In the genomic region with DNA sequence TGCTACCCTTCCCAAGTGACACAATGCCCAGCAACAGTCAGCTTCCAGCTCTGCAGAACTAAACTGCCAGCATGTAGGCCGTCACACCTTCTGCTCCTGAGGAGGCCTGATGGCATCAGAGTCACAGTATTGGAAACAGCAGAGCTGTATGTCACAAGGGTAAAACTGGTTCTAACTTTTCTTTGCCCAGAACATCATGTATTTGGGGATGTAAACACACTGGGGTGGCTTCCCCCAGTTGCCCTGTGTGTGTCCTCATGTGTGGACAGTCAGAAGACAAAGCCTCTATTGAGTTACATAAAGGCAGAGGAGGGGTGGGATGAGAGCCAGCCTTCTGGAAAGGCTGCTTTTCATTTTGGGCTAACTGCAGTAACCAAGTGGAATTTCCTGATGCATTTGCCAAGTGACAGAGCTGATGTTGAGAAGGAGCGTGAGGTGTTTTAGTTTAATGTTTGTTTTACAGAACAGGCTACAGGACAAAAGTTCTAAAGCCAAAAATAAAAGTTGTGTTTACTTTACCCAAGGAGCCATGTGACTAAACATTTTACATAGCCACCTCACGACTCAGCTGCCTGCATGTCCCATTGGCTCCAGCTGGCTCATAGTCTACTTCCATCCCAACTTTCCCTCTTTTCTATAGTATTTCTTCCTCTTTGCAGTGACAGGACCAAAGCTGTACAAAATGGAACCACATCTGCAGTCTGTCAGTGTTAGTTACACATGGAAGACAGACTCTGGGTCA, we compare ENCODE assay signal across 8 mouse cellular contexts.
DNase-seq lines count a peak whose midpoint lies in the region; ATAC-seq and TF ChIP-seq lines count a peak whose summit lies in the region.

No protein-coding gene starts in this region.

- peak overlapping the region; percentile 82 for H3K27ac ChIP-seq in left cerebral cortex, adult 2 months
- peak overlapping the region; percentile 82 for H3K27ac ChIP-seq in embryonic facial prominence, embryonic 13.5 days
- peak overlapping the region; percentile 59 to 67 for H3K27ac ChIP-seq in heart, embryonic 14.5 days (replicated peaks in 1 of 2; ENCODE audit: control insufficient read depth in 1 of 2, insufficient read depth in 1 of 2, low read depth in 2 of 2, low read length in 2 of 2)
- peak overlapping the region; percentile 83 for H3K27ac ChIP-seq in stomach, embryonic 16.5 days (ENCODE audit: low read length)

- H3K9me3 ChIP-seq in embryonic facial prominence, embryonic 13.5 days, result no peaks in the 10 kb centered on the region
- no peaks in the 10 kb centered on the region for H3K9me3 ChIP-seq in heart, embryonic 14.5 days (ENCODE audit: control insufficient read depth, low read length)
- H3K9me3 ChIP-seq in stomach, embryonic 16.5 days (replicated peaks; ENCODE audit: control insufficient read depth, low read length), result no peaks in the 10 kb centered on the region

- H3K4me2 ChIP-seq in embryonic facial prominence, embryonic 13.5 days, result no peak overlapping the region
- H3K4me2 ChIP-seq in heart, embryonic 14.5 days (ENCODE audit: low read length), result no peak overlapping the region
- no peak overlapping the region for H3K4me2 ChIP-seq in stomach, embryonic 16.5 days (ENCODE audit: low read depth, low read length)

- WGBS in embryonic facial prominence, embryonic 13.5 days, result 38% methylated on average over 3 of the region's 3 CpGs
- WGBS in heart, embryonic 14.5 days, result 61% methylated on average over 3 of the region's 3 CpGs
- WGBS in stomach, embryonic 16.5 days, result 28% methylated on average over 3 of the region's 3 CpGs

- H3K9ac ChIP-seq in embryonic facial prominence, embryonic 13.5 days, result no peak overlapping the region
- no peak overlapping the region for H3K9ac ChIP-seq in heart, embryonic 14.5 days (ENCODE audit: low read length)
- no peak overlapping the region for H3K9ac ChIP-seq in stomach, embryonic 16.5 days (ENCODE audit: low read length)

- H3K27me3 ChIP-seq in embryonic facial prominence, embryonic 13.5 days, result no peaks in the 10 kb centered on the region
- no peaks in the 10 kb centered on the region for H3K27me3 ChIP-seq in heart, embryonic 14.5 days (ENCODE audit: control insufficient read depth, insufficient read depth, low read length)
- H3K27me3 ChIP-seq in stomach, embryonic 16.5 days (ENCODE audit: control insufficient read depth, insufficient read depth, low read length), result no peaks in the 10 kb centered on the region

- ATAC-seq in embryonic facial prominence, embryonic 13.5 days (ENCODE audit: insufficient number of reproducible peaks, insufficient read depth, low FRiP score, low TSS enrichment, low read depth), result no peak
- no peak for ATAC-seq in heart, embryonic 14.5 days (ENCODE audit: insufficient number of reproducible peaks, insufficient read depth, low FRiP score, low read depth)
- ATAC-seq in stomach, embryonic 16.5 days (ENCODE audit: insufficient read depth, low FRiP score), result peak; percentile 67; the same call in 1 of the 2 replicates
- ATAC-seq in megakaryocyte-erythroid progenitor cell, adult 5-6 weeks (replicated peaks; ENCODE audit: low FRiP score, low TSS enrichment, poor library complexity, severe bottlenecking), result no peak

- H3K4me3 ChIP-seq in left cerebral cortex, adult 2 months, result no peak overlapping the region
- no peak overlapping the region for H3K4me3 ChIP-seq in embryonic facial prominence, embryonic 13.5 days
- H3K4me3 ChIP-seq in heart, embryonic 14.5 days (ENCODE audit: control insufficient read depth in 1 of 2, insufficient read depth in 1 of 2, low read depth in 1 of 2, low read length in 2 of 2), result no peak overlapping the region
- no peak overlapping the region for H3K4me3 ChIP-seq in stomach, embryonic 16.5 days (replicated peaks; ENCODE audit: low read length)

- H3K4me1 ChIP-seq in embryonic facial prominence, embryonic 13.5 days, result peaks cover 25% of the 10 kb centered on the region
- H3K4me1 ChIP-seq in heart, embryonic 14.5 days (ENCODE audit: control insufficient read depth in 2 of 2, insufficient read depth in 2 of 2, low read length in 2 of 2), result peaks cover 35 to 48% of the 10 kb centered on the region in 2 experiments
- H3K4me1 ChIP-seq in stomach, embryonic 16.5 days (ENCODE audit: control insufficient read depth, insufficient read depth, low read length), result peaks cover 15% of the 10 kb centered on the region

- TF ChIP-seq CTCF in left cerebral cortex, adult 2 months (IDR thresholded peaks at IDR 0.05), result no peak

- H3K36me3 ChIP-seq in embryonic facial prominence, embryonic 13.5 days, result peaks cover 26% of the 10 kb centered on the region
- peaks cover 8% of the 10 kb centered on the region for H3K36me3 ChIP-seq in heart, embryonic 14.5 days (ENCODE audit: control insufficient read depth, insufficient read depth, low read length)
- peaks cover 8% of the 10 kb centered on the region for H3K36me3 ChIP-seq in stomach, embryonic 16.5 days (ENCODE audit: control insufficient read depth, insufficient read depth, low read length)

- DNase-seq in left cerebral cortex, adult 2 months (ENCODE audit: extremely low spot score in 1 of 2, low spot score in 2 of 2), result peak; percentile 38 to 41
- no peak for DNase-seq in left cerebral cortex, postnatal 10 days (ENCODE audit: extremely low spot score in 1 of 2, low spot score in 2 of 2)
- peak; percentile 35 for DNase-seq in layer of hippocampus, adult 9-10 months (ENCODE audit: low spot score)
- DNase-seq in frontal cortex, postnatal 14 days (ENCODE audit: low spot score in 2 of 2), result no peak

- intact Hi-C loops in left cerebral cortex, adult 2 months (cut with DNase I), result no loop called here
- intact Hi-C loops in left cerebral cortex, postnatal 10 days (cut with DNase I), result no loop called here

Comparison
In these comparisons a context has a peak if more than half of its experiments do, and no peak if none do; other contexts are left out.
1. DNase-seq: peak in left cerebral cortex, adult 2 months (2 of 2) and layer of hippocampus, adult 9-10 months (single experiment); none in left cerebral cortex, postnatal 10 days (0 of 2) and frontal cortex, postnatal 14 days (0 of 2).
2. Peak in every context shown above with its lines, with median percentiles within 50 percentile points of each other: H3K27ac ChIP-seq.